Mouse (Mus musculus): ENCODE data around the gene Fbxl7.
"Not testable (repeated sequence)": the region's sequence is repeated elsewhere in the genome, so short reads cannot be mapped to it uniquely, and the experiment has no call there.

The Fbxl7 gene

GRCm38 (mm10) chr15:26804046-26804445 lies 91.3 kb downstream of the Fbxl7 start:
- DNase-seq = no peak

- no peak for DNase-seq
These were observed 95.8 kb downstream of the Fbxl7 start for GRCm38 (mm10) chr15:26799457-26800021.

GRCm38 (mm10) chr15:26795937-26796336 lies 99.4 kb downstream of the Fbxl7 start:
- DNase-seq = no peak

GRCm38 (mm10) chr15:26795518-26795917 lies 99.9 kb downstream of the Fbxl7 start:
- DNase-seq = no peak

GRCm38 (mm10) chr15:26787148-26787547 lies 108.2 kb downstream of the Fbxl7 start:
- DNase-seq = no peak

- DNase-seq = no peak
These were observed 114.8 kb downstream of the Fbxl7 start for GRCm38 (mm10) chr15:26780557-26780956.

- DNase-seq = no peak
These were observed 116.3 kb downstream of the Fbxl7 start for GRCm38 (mm10) chr15:26779129-26779528.

- DNase-seq = no peak
These were observed 119.7 kb downstream of the Fbxl7 start for GRCm38 (mm10) chr15:26775720-26776119.

- DNase-seq = no peak
These were observed 120.5 kb downstream of the Fbxl7 start for GRCm38 (mm10) chr15:26774895-26775294.

GRCm38 (mm10) chr15:26761651-26762050 lies 133.7 kb downstream of the Fbxl7 start:
- DNase-seq = peak; percentile 7

- no peak for DNase-seq
These were observed 146.9 kb downstream of the Fbxl7 start for GRCm38 (mm10) chr15:26748484-26748883.

GRCm38 (mm10) chr15:26732366-26732765 lies 163.0 kb downstream of the Fbxl7 start:
- no peak for DNase-seq

- DNase-seq = no peak
These were observed 164.6 kb downstream of the Fbxl7 start for GRCm38 (mm10) chr15:26730760-26731159.

GRCm38 (mm10) chr15:26729341-26729740 lies 166.0 kb downstream of the Fbxl7 start:
- not testable (repeated sequence) for DNase-seq

- no peak for DNase-seq
These were observed 176.9 kb downstream of the Fbxl7 start for GRCm38 (mm10) chr15:26718390-26719036.

- no peak for DNase-seq
These were observed 177.4 kb downstream of the Fbxl7 start for GRCm38 (mm10) chr15:26717952-26718351.

- no peak for DNase-seq
These were observed 179.2 kb downstream of the Fbxl7 start for GRCm38 (mm10) chr15:26716181-26716580.

- no peak for DNase-seq
These were observed 179.7 kb downstream of the Fbxl7 start for GRCm38 (mm10) chr15:26715635-26716034.

- no peak for DNase-seq
These were observed 183.1 kb downstream of the Fbxl7 start for GRCm38 (mm10) chr15:26712271-26712670.

GRCm38 (mm10) chr15:26704966-26705365 lies 190.4 kb downstream of the Fbxl7 start:
- DNase-seq = no peak

- DNase-seq = no peak
These were observed 192.1 kb downstream of the Fbxl7 start for GRCm38 (mm10) chr15:26703156-26703840.

- DNase-seq = no peak
These were observed 193.3 kb downstream of the Fbxl7 start for GRCm38 (mm10) chr15:26701949-26702675.

GRCm38 (mm10) chr15:26693075-26693474 lies 202.3 kb downstream of the Fbxl7 start:
- DNase-seq = no peak
